Mouse (Mus musculus): ENCODE data around the gene BC005537.
"Not testable (repeated sequence)": the region's sequence is repeated elsewhere in the genome, so short reads cannot be mapped to it uniquely, and the experiment has no call there.

The BC005537 gene

GRCm38 (mm10) chr13:24801308-24801921 lies at the start of gene BC005537:
Gene BC005537, plus strand, starts transcription at chr13:24801657.
- peak; percentile 81 for DNase-seq (ENCODE audit: low read depth, low spot score)

GRCm38 (mm10) chr13:24756756-24757155 lies 44.7 kb upstream of the BC005537 start:
- DNase-seq (ENCODE audit: low read depth, low spot score), result no peak

GRCm38 (mm10) chr13:24757820-24758564 lies 43.5 kb upstream of the BC005537 start:
- DNase-seq (ENCODE audit: low read depth, low spot score), result no peak

- no peak for DNase-seq (ENCODE audit: low read depth, low spot score)
Observed at GRCm38 (mm10) chr13:24759451-24759850, 42.0 kb upstream of the BC005537 start.

GRCm38 (mm10) chr13:24760351-24760870 lies 41.0 kb upstream of the BC005537 start:
- no peak for DNase-seq (ENCODE audit: low read depth, low spot score)

GRCm38 (mm10) chr13:24761083-24761402 lies 40.4 kb upstream of the BC005537 start:
- DNase-seq (ENCODE audit: low read depth, low spot score), result no peak

GRCm38 (mm10) chr13:24761403-24762227 lies 39.8 kb upstream of the BC005537 start, which contains the start of gene Gmnn:
Gene Gmnn, minus strand, starts transcription at chr13:24761923.
- peak; percentile 95 for DNase-seq (ENCODE audit: low read depth, low spot score)

GRCm38 (mm10) chr13:24762254-24762653 lies 39.2 kb upstream of the BC005537 start:
- no peak for DNase-seq (ENCODE audit: low read depth, low spot score)

- DNase-seq (ENCODE audit: low read depth, low spot score), result not testable (repeated sequence)
Observed at GRCm38 (mm10) chr13:24767809-24768208, 33.6 kb upstream of the BC005537 start.

GRCm38 (mm10) chr13:24771482-24771881 lies 30.0 kb upstream of the BC005537 start:
- DNase-seq (ENCODE audit: low read depth, low spot score), result not testable (repeated sequence)

GRCm38 (mm10) chr13:24776146-24776844 lies 25.2 kb upstream of the BC005537 start:
- DNase-seq (ENCODE audit: low read depth, low spot score), result peak; percentile 81

- DNase-seq (ENCODE audit: low read depth, low spot score), result no peak
Observed at GRCm38 (mm10) chr13:24778026-24778425, 23.4 kb upstream of the BC005537 start.

- peak; percentile 52 for DNase-seq (ENCODE audit: low read depth, low spot score)
Observed at GRCm38 (mm10) chr13:24778706-24779380, 22.6 kb upstream of the BC005537 start.

- DNase-seq (ENCODE audit: low read depth, low spot score), result no peak
Observed at GRCm38 (mm10) chr13:24781916-24782315, 19.5 kb upstream of the BC005537 start.

GRCm38 (mm10) chr13:24786014-24786490 lies 15.4 kb upstream of the BC005537 start:
- peak; percentile 86 for DNase-seq (ENCODE audit: low read depth, low spot score)

- DNase-seq (ENCODE audit: low read depth, low spot score), result no peak
Observed at GRCm38 (mm10) chr13:24787477-24787876, 14.0 kb upstream of the BC005537 start.

GRCm38 (mm10) chr13:24791349-24791748 lies 10.1 kb upstream of the BC005537 start:
- DNase-seq (ENCODE audit: low read depth, low spot score), result no peak

- DNase-seq (ENCODE audit: low read depth, low spot score), result no peak
Observed at GRCm38 (mm10) chr13:24792411-24793045, 8.9 kb upstream of the BC005537 start.

GRCm38 (mm10) chr13:24798686-24799085 lies 2.8 kb upstream of the BC005537 start:
- DNase-seq (ENCODE audit: low read depth, low spot score), result no peak

GRCm38 (mm10) chr13:24799378-24799777 lies 2.1 kb upstream of the BC005537 start:
- no peak for DNase-seq (ENCODE audit: low read depth, low spot score)

Data from CD4-positive helper T cell, adult 2 months (primary cell).